Mouse (Mus musculus) heart, embryonic 12.5 days (tissue): ENCODE data around the gene Usp44. TPM values are rescaled to one million over a fixed set of nuclear protein-coding genes. Genes with fewer than 3 reads are reported as not detected.
"Not testable (repeated sequence)": the region's sequence is repeated elsewhere in the genome, so short reads cannot be mapped to it uniquely, and the experiment has no call there.

ENCODE experiments used
- ATAC-seq: fragments of 200-750 bp; cut with Nextera tagmentation; 2 replicates; pipeline ENCODE4 v1.8.0; 2017; ENCODE audit warnings: moderate TSS enrichment, moderate library complexity; ENCODE audit not compliant: insufficient number of reproducible peaks, low FRiP score
- H3K27ac ChIP-seq: fragments of 300-500 bp; sonication (generic); 2 replicates; pipeline ENCODE4 v1.5.1; 2016; ENCODE audit warnings: mild to moderate bottlenecking, moderate library complexity; ENCODE audit not compliant: poor library complexity, severe bottlenecking
- H3K27me3 ChIP-seq: fragments of 300-500 bp; sonication (generic); replicated peaks from 2 replicates; pipeline ENCODE4 v1.6.1; 2016; ENCODE audit warnings: mild to moderate bottlenecking, moderate library complexity
- H3K36me3 ChIP-seq: fragments of 300-500 bp; sonication (generic); 2 replicates; pipeline ENCODE4 v1.6.1; 2016; ENCODE audit warnings: mild to moderate bottlenecking, moderate library complexity
- H3K4me1 ChIP-seq: fragments of 300-500 bp; sonication (generic); replicated peaks from 2 replicates; pipeline ENCODE4 v1.6.1; 2016; ENCODE audit warnings: mild to moderate bottlenecking
- H3K4me2 ChIP-seq: fragments of 300-500 bp; sonication (generic); 2 replicates; pipeline ENCODE4 v1.6.1; 2016; ENCODE audit warnings: mild to moderate bottlenecking, moderate library complexity
- H3K4me3 ChIP-seq: fragments of 300-500 bp; sonication (generic); 2 replicates; pipeline ENCODE4 v1.5.1; 2016; ENCODE audit warnings: mild to moderate bottlenecking
- H3K9ac ChIP-seq: fragments of 300-500 bp; sonication (generic); 2 replicates; pipeline ENCODE4 v1.6.1; 2016; ENCODE audit warnings: mild to moderate bottlenecking, moderate library complexity
- H3K9me3 ChIP-seq: fragments of 300-500 bp; sonication (generic); replicated peaks from 2 replicates; pipeline ENCODE4 v1.6.1; 2016; ENCODE audit warnings: mild to moderate bottlenecking, moderate library complexity
- WGBS: fragments of 180-500 bp; shearing (Covaris S2); methylation state at CpG from one replicate; pipeline ENCODE4 v1.1.7; 2016; 5-methylcytosine and 5-hydroxymethylcytosine counted together
- polyA plus RNA-seq: library from polyadenylated mRNA; unstranded; fragments of >200 nt; fragmentation: Nextera tagmentation; extraction: Ambion mirVana; gene quantifications from 2 replicates; pipeline ENCODE4 v1.2.1, GENCODE M21; 2016

Usp44 gene
- polyA plus RNA-seq = 0.49 and 0.50 TPM in 2 replicates

DNA sequence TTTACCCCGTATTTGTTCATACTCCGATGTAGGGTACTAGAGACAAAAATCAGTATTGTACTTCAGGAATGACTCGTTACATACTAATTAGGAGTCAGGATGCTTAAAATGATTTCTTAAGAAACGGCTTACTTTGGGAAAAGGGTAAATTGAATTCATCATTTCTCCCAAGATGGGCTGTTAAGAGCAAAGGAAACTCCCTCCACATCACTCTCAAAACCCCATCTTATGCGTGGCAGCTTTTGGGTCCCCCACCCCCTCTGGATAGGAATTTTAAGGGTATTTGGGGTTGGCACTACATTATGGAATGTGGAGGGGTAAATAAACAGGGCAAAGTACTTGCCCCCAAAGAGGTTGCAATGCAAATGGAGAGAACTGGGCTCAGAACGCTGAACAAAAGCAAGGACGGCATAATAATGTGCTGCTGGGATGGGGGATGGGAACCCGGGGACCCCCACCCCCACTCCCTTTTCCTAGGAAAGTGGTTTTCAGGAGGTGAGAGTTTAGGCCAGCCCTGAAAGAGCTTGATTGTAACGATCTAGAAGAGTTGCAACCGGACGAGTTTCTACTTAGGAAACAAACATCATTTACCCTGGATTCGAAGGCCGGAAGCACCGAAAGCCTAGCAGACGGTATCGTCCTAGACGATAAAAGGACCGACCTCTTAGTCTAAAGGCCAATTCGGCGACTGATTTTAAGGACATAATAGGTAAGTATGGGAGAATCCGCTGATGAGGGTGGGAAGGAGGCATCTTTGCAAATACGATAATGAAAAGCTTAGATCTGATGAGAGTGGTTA is at the start of gene Usp44:
Gene Usp44 (plus strand): TSS at position 625 of the 799 bp plus-strand sequence.
- no peak for ATAC-seq
- WGBS = 10% methylated on average over 22 of the region's 22 CpGs
- peaks cover 52% of the 10 kb centered on the region for H3K27me3 ChIP-seq

DNA sequence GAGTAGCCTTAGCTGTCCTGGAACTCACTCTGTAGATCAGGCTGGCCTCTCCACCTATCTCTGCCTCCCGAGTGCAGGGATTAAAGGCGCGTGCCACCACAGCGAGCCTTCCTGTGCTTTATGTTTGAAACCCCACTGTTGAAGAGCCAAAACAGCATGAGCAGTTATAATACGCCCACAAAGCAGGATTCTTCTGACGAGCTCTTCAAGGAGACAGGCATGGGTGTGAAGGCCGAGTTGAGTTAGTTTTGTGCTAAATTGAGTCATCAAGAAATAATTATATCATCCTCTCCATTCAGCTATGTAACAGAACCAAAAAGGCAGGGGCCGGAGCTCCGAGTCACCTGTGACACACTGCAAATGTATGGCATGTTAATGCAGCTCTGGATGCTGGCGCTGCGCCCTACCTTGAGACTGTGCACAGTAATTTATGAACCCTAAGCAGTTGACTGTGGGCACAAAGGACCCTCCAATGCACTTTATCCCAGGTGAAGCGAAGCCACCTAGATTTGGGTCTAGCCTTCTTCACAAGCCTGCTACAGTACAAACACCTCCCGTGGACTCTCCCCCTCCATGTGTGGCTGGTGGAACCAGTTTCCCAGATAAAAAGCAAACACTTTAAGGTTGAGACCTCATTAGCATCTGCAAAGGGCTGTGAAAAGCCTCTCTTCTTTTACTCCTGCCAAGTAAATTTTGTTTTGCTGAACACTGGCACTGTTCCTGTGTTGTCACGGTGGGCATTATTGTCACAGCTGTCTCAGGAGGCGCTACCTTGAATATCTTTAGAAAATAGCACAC is 47.9 kb upstream of the Usp44 start:
- H3K9ac ChIP-seq = no peak overlapping the region
- no peaks in the 10 kb centered on the region for H3K4me1 ChIP-seq
- H3K36me3 ChIP-seq = no peaks in the 10 kb centered on the region
- no peak overlapping the region for H3K4me3 ChIP-seq
- H3K4me2 ChIP-seq = no peak overlapping the region
- 0 out of 2 replicates have a peak, but pooled peaks cover 3% of the 10 kb centered on the region for H3K9me3 ChIP-seq
- ATAC-seq = no peak
- WGBS = 70% methylated on average over 15 of the region's 15 CpGs
- no peak overlapping the region for H3K27ac ChIP-seq
- H3K27me3 ChIP-seq = no peaks in the 10 kb centered on the region

More for the DNA sequence above, at the start of gene Usp44:
- H3K36me3 ChIP-seq = no peaks in the 10 kb centered on the region
- 0 out of 2 replicates have a peak within 1 kb of the TSS, but pooled peaks have one; percentile 30 for H3K9ac ChIP-seq
- no peaks in the 10 kb centered on the region for H3K9me3 ChIP-seq
- H3K4me2 ChIP-seq = peak within 1 kb of the TSS; percentile 59
- H3K4me3 ChIP-seq = peak within 1 kb of the TSS; percentile 28
- no peak within 1 kb of the TSS for H3K27ac ChIP-seq
- H3K4me1 ChIP-seq = peaks cover 12% of the 10 kb centered on the region

DNA sequence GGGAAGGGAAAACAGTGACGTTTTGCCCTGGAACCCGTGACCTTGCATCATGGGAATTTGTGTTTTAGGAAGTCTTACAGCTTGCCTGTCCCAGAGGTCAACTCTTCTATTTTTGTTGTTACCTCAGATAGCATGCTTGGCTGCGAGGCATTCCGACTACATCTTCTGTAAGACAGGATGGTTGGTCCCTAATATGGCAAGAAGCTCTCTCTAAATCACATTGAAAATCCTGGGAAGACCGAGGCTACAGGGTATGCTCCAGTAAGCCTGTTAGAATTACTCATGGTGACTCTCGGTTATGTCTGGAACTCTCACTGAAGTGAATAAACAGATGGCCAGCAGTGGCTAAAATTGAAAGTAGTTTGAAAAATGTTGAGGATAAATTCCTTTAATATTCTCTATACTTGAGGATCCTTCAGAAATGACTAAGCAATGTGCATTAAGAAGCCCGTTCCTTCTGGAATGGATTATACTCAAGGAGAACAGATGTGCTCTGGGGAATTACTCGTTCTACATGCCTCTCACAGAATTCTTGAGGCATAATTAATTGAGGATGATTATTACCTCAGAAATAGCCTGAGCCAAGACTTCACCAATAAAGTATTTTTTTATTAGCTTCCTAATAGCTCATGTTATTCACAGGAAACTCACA is 31.5 kb upstream of the Usp44 start:
- Histone ChIP-seq H3K9me3 (no peaks in the 10 kb centered on the region), H3K27me3 (0 out of 2 replicates have a peak, but pooled peaks cover under 1% of the 10 kb centered on the region), H3K9ac (no peak overlapping the region), H3K4me1 (no peaks in the 10 kb centered on the region), H3K36me3 (no peaks in the 10 kb centered on the region), H3K27ac (no peak overlapping the region), H3K4me3 (no peak overlapping the region), H3K4me2 (no peak overlapping the region)
- 68% methylated on average over 8 of the region's 8 CpGs for WGBS
- ATAC-seq = no peak

DNA sequence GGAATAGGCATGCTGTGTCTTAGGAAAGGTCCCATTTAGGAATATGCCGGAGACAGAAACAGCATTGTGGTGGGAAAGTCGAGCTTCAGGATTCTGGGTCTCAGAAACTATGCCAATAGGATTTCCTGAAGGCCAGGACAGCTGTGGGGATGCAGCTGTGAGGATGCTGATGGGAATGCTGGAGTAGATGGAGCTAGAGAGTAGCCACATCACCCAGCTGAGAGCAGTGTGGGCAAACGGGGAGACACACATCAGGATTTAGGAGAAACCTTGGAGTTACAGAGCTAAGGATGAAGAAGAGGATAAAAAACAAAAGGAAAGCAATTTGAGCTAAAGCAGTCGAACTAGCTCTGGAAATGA is 31.0 kb upstream of the Usp44 start:
- no peak overlapping the region for H3K27ac ChIP-seq
- ATAC-seq = no peak
- no peaks in the 10 kb centered on the region for H3K36me3 ChIP-seq
- no peak overlapping the region for H3K4me2 ChIP-seq
- no peaks in the 10 kb centered on the region for H3K9me3 ChIP-seq
- H3K4me3 ChIP-seq = no peak overlapping the region
- H3K27me3 ChIP-seq = no peaks in the 10 kb centered on the region
- no peak overlapping the region for H3K9ac ChIP-seq
- H3K4me1 ChIP-seq = no peaks in the 10 kb centered on the region
- 66% methylated on average over 4 of the region's 4 CpGs for WGBS

DNA sequence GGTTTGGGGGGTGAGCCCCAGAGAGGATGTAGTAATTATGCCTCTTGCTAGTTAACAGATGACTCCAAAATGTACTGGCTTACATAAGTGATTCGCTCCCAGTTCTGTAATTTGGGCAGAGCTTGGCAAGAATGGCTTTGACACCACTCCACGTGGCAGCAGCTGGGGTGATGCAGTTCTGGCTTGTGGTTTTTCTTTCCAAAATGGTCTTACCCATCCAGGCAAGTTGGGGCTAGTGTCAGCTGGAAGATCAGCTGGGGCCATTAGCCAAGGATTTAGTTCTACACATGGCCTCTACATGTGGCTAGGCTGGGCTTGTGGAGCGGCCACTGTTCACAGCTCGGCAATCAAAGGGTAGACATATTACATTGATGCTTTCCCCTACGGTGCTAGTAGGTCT is 30.5 kb upstream of the Usp44 start:
- WGBS = 80% methylated on average over 5 of the region's 5 CpGs
- no peak for ATAC-seq
- Histone ChIP-seq H3K27ac (no peak overlapping the region), H3K4me1 (no peaks in the 10 kb centered on the region), H3K4me3 (no peak overlapping the region), H3K9me3 (no peaks in the 10 kb centered on the region), H3K4me2 (no peak overlapping the region), H3K9ac (no peak overlapping the region), H3K36me3 (no peaks in the 10 kb centered on the region), H3K27me3 (no peaks in the 10 kb centered on the region)

DNA sequence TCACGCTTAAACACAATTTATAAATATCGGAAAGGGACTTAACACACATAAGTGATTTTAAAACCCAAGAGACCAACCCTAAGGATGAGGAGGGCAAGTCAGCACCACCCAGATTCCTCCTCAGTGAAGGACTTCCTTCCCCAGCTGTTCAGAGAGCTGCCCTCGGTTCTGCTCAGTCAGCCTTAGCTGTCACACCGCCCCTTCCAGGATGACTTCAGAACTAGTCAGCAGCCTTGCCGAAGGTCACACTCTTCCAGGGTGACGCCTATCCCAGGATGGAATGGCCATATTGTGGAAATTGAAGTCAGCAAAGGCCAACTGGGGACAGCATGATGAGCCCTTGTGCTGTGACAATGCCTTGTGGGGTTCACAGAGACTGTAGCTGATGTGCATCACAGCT is 28.2 kb upstream of the Usp44 start:
- Histone ChIP-seq H3K9ac (no peak overlapping the region), H3K9me3 (no peaks in the 10 kb centered on the region), H3K4me2 (no peak overlapping the region), H3K4me1 (no peaks in the 10 kb centered on the region), H3K36me3 (no peaks in the 10 kb centered on the region), H3K4me3 (no peak overlapping the region), H3K27me3 (no peaks in the 10 kb centered on the region), H3K27ac (no peak overlapping the region)
- WGBS = 66% methylated on average over 6 of the region's 6 CpGs
- ATAC-seq = no peak

DNA sequence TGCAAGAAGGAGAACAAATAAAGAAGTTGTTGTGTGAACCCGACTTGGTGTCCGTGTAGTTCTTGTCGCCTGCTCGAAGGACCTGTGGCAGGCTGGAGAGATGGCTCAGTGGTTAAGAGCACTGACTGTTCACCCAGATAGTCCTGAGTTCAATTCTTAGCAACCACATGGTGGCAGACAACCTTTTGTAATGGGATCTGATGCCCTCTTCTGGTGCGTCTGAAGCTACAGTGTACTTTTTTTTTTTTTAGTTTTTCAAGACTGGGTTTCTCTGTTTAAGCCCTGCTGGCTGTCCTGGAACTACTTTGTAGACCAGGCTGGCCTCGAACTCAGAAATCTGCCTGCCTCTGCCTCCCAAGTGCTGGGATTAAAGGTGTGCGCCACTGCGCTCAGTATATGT is 21.9 kb upstream of the Usp44 start:
- 92% methylated on average over 8 of the region's 8 CpGs for WGBS
- not testable (repeated sequence) for H3K4me2 ChIP-seq, H3K27ac ChIP-seq, ATAC-seq, H3K36me3 ChIP-seq, H3K9me3 ChIP-seq, H3K4me1 ChIP-seq, H3K9ac ChIP-seq, H3K27me3 ChIP-seq, H3K4me3 ChIP-seq

DNA sequence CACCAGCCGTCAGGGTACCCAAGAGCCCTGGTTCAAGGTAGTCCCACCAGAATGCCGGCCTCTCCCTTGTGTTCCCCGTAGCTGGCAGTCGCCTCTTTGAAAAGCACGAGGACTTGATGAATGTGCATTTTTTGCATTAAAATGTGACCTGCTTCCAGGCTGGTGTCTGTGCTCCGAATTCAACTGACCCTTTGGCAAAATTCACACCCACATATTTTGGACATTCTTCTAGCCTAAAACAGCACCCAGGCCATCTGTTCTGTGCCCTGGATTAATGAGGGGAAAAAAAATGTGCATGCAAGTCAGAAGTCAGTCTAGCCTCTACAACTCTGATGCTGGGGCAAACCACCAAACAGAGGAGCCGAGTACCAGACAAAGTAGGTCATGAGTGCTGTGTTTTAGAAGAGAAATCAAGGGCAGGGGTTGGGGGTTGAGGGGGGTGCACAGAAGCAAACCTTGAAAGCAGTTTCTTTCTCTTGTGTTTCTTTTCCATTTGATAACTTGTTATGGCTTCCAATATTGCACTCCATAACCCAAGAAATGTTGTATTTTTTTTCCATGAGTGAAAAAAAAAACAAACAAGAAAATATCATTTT is 20.7 kb upstream of the Usp44 start:
- H3K27ac ChIP-seq = no peak overlapping the region
- H3K9me3 ChIP-seq = 0 out of 2 replicates have a peak, but pooled peaks cover 2% of the 10 kb centered on the region
- H3K27me3 ChIP-seq = 0 out of 2 replicates have a peak, but pooled peaks cover 3% of the 10 kb centered on the region
- H3K4me3 ChIP-seq = no peak overlapping the region
- ATAC-seq = no peak
- WGBS = 67% methylated on average over 7 of the region's 7 CpGs
- no peak overlapping the region for H3K9ac ChIP-seq
- H3K4me1 ChIP-seq = no peaks in the 10 kb centered on the region
- no peaks in the 10 kb centered on the region for H3K36me3 ChIP-seq
- H3K4me2 ChIP-seq = no peak overlapping the region

DNA sequence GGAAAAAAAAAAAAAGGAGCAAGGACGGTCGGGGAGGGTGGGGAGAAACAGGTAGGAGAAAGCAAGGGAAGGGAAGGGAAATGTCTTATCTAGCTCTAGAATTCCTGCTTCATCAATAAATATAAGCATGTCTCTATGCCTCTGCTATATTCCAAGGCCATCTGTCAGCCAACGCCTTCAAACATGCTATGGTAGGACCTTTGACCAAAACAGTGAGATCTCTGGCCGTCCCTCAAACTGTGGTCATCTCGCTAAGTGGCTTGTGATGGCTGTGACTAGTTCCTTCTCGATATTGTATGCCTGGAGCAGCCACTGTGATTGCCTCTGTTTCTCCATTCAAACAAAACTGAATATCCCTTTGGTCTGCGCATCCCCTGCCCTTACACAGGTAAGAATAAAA is 19.3 kb upstream of the Usp44 start:
- H3K36me3 ChIP-seq = no peaks in the 10 kb centered on the region
- H3K27ac ChIP-seq = no peak overlapping the region
- no peak for ATAC-seq
- H3K4me2 ChIP-seq = no peak overlapping the region
- no peak overlapping the region for H3K4me3 ChIP-seq
- no peaks in the 10 kb centered on the region for H3K4me1 ChIP-seq
- H3K9me3 ChIP-seq = 0 out of 2 replicates have a peak, but pooled peaks cover 2% of the 10 kb centered on the region
- WGBS = 78% methylated on average over 7 of the region's 7 CpGs
- H3K27me3 ChIP-seq = peaks cover 13% of the 10 kb centered on the region
- H3K9ac ChIP-seq = no peak overlapping the region

DNA sequence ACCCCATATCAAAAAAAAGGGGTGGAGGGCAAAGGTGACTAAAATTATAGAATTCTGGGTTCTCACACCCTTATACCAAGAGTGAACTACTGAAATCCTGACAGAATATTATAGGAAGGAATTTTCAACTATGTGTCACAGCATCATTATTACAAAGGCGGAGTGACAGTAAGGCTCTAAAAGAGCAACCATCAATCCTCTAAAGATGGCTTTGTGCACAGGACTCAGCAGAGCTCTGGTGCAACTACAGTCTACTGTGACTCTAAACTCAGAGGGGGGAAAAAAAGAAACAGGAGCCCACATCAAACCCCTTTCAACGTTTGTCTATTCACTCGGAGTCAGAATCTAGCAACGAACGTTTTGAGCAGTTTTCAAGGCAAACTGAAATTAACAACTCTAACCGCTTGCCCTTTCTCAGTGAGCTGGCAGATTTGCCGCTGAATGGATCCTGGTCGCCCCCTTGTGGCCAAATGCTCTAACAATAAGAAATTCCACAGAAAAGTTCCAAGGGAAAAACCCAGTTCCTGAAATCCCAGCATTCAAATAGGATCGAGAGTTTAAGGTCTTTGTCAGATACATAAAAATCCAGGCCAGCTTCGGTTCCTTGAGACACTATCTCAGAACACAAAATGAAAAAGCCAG is 18.5 kb upstream of the Usp44 start:
- H3K9ac ChIP-seq = no peak overlapping the region
- H3K4me2 ChIP-seq = peak overlapping the region; percentile 39
- H3K27ac ChIP-seq = no peak overlapping the region
- no peak for ATAC-seq
- no peak overlapping the region for H3K4me3 ChIP-seq
- peaks cover 15% of the 10 kb centered on the region for H3K27me3 ChIP-seq
- WGBS = 17% methylated on average over 10 of the region's 10 CpGs
- no peaks in the 10 kb centered on the region for H3K4me1 ChIP-seq
- H3K9me3 ChIP-seq = 0 out of 2 replicates have a peak, but pooled peaks cover 2% of the 10 kb centered on the region
- H3K36me3 ChIP-seq = no peaks in the 10 kb centered on the region
